Mouse (Mus musculus) kidney, embryonic 16.5 days (tissue): Measurements from ENCODE around the gene Sorcs3. TPM values are rescaled to one million over a fixed set of nuclear protein-coding genes. Genes with fewer than 3 reads are reported as not detected.

Source experiments
- ATAC-seq: fragments of 200-750 bp; cut with Nextera tagmentation; 2 replicates; pipeline ENCODE4 v1.8.0; 2017; ENCODE audit warnings: moderate TSS enrichment; ENCODE audit not compliant: low FRiP score, low TSS enrichment
- H3K27ac ChIP-seq: fragments of 300-500 bp; sonication (generic); 2 replicates; pipeline ENCODE4 v1.5.1; 2014; ENCODE audit warnings: low read length
- H3K27me3 ChIP-seq: fragments of 300-500 bp; sonication (generic); 2 replicates; pipeline ENCODE4 v1.6.1; 2014; ENCODE audit warnings: low read length, control low read depth, mixed read lengths; ENCODE audit not compliant: insufficient read depth
- H3K36me3 ChIP-seq: fragments of 300-500 bp; sonication (generic); 2 replicates; pipeline ENCODE4 v1.6.1; 2014; ENCODE audit warnings: low read length, control low read depth, mixed read lengths; ENCODE audit not compliant: insufficient read depth
- H3K4me1 ChIP-seq: fragments of 300-500 bp; sonication (generic); 2 replicates; pipeline ENCODE4 v1.6.1; 2014; ENCODE audit warnings: low read length, control low read depth, mixed read lengths; ENCODE audit not compliant: insufficient read depth
- H3K4me2 ChIP-seq: fragments of 300-500 bp; sonication (generic); replicated peaks from 2 replicates; pipeline ENCODE4 v1.6.1; 2014; ENCODE audit warnings: low read depth, low read length
- H3K4me3 ChIP-seq: fragments of 300-500 bp; sonication (generic); 2 replicates; pipeline ENCODE4 v1.5.1; 2014; ENCODE audit warnings: mild to moderate bottlenecking, low read length
- H3K9ac ChIP-seq: fragments of 300-500 bp; sonication (generic); replicated peaks from 2 replicates; pipeline ENCODE4 v1.6.1; 2014; ENCODE audit warnings: low read length
- H3K9me3 ChIP-seq: fragments of 300-500 bp; sonication (generic); 2 replicates; pipeline ENCODE4 v1.6.1; 2016; ENCODE audit warnings: low read length, control low read depth
- WGBS: fragments of 180-500 bp; shearing (Covaris S2); extraction: QIAGEN DNeasy Blood & Tissue Kit; methylation state at CpG from one replicate; pipeline ENCODE4 v1.1.7; 2014; 5-methylcytosine and 5-hydroxymethylcytosine counted together
- polyA plus RNA-seq: library from polyadenylated mRNA; unstranded; fragments of >200 nt; fragmentation: Nextera tagmentation; extraction: Ambion mirVana; gene quantifications from 2 replicates; pipeline ENCODE4 v1.2.1, GENCODE M21; 2015

The Sorcs3 gene
- polyA plus RNA-seq, 1 experiment from 2014 or later, result 1.8 TPM

- no peak for ATAC-seq
Measured at GRCm38 (mm10) chr19:48766524-48766923, 560.7 kb downstream of the Sorcs3 start.

GRCm38 (mm10) chr19:48771565-48771964, 565.7 kb downstream of the Sorcs3 start:
- no peak overlapping the region for H3K4me2 ChIP-seq
- ATAC-seq, result no peak

More at GRCm38 (mm10) chr19:48766524-48766923, 560.7 kb downstream of the Sorcs3 start:
- no peaks in the 10 kb centered on the region for H3K4me1 ChIP-seq
- no peaks in the 10 kb centered on the region for H3K9me3 ChIP-seq
- no peak overlapping the region for H3K4me2 ChIP-seq
- no peaks in the 10 kb centered on the region for H3K27me3 ChIP-seq
- H3K36me3 ChIP-seq, result no peaks in the 10 kb centered on the region
- H3K27ac ChIP-seq, result no peak overlapping the region
- 89% methylated on average over 2 of the region's 2 CpGs for WGBS
- no peak overlapping the region for H3K9ac ChIP-seq
- H3K4me3 ChIP-seq, result no peak overlapping the region

GRCm38 (mm10) chr19:48779095-48779765, 573.4 kb downstream of the Sorcs3 start:
- no peaks in the 10 kb centered on the region for H3K27me3 ChIP-seq
- H3K4me1 ChIP-seq, result 0 out of 2 replicates have a peak, but pooled peaks cover 3% of the 10 kb centered on the region
- WGBS, result 44% methylated on average over 3 of the region's 3 CpGs
- no peaks in the 10 kb centered on the region for H3K36me3 ChIP-seq
- H3K4me3 ChIP-seq, result no peak overlapping the region
- peaks cover 5% of the 10 kb centered on the region; the same call in 1 of the 2 replicates for H3K9me3 ChIP-seq
- no peak overlapping the region for H3K9ac ChIP-seq
- H3K4me2 ChIP-seq, result no peak overlapping the region
- H3K27ac ChIP-seq, result no peak overlapping the region
- ATAC-seq, result no peak

More at GRCm38 (mm10) chr19:48771565-48771964, 565.7 kb downstream of the Sorcs3 start:
- H3K9me3 ChIP-seq, result peaks cover 1% of the 10 kb centered on the region; the same call in 1 of the 2 replicates
- no peaks in the 10 kb centered on the region for H3K4me1 ChIP-seq
- H3K36me3 ChIP-seq, result no peaks in the 10 kb centered on the region
- no peak overlapping the region for H3K9ac ChIP-seq
- H3K27ac ChIP-seq, result no peak overlapping the region
- H3K4me3 ChIP-seq, result no peak overlapping the region
- no peaks in the 10 kb centered on the region for H3K27me3 ChIP-seq
- 75% methylated on average over 2 of the region's 2 CpGs for WGBS

GRCm38 (mm10) chr19:48780813-48781212, 575.0 kb downstream of the Sorcs3 start:
- WGBS, result 82% methylated on average over 2 of the region's 2 CpGs

GRCm38 (mm10) chr19:48782024-48782721, 576.3 kb downstream of the Sorcs3 start:
- 57% methylated on average over 7 of the region's 7 CpGs for WGBS
- H3K4me2 ChIP-seq, result no peak overlapping the region
- H3K27me3 ChIP-seq, result no peaks in the 10 kb centered on the region
- no peaks in the 10 kb centered on the region for H3K9me3 ChIP-seq
- no peaks in the 10 kb centered on the region for H3K36me3 ChIP-seq
- H3K4me1 ChIP-seq, result 0 out of 2 replicates have a peak, but pooled peaks cover 3% of the 10 kb centered on the region
- H3K27ac ChIP-seq, result no peak overlapping the region
- H3K9ac ChIP-seq, result no peak overlapping the region
- peak; percentile 9; the same call in 1 of the 2 replicates for ATAC-seq
- H3K4me3 ChIP-seq, result no peak overlapping the region

More at GRCm38 (mm10) chr19:48780813-48781212, 575.0 kb downstream of the Sorcs3 start:
- peaks cover 5% of the 10 kb centered on the region; the same call in 1 of the 2 replicates for H3K9me3 ChIP-seq
- H3K27ac ChIP-seq, result no peak overlapping the region
- no peak overlapping the region for H3K4me2 ChIP-seq
- H3K9ac ChIP-seq, result no peak overlapping the region
- H3K4me1 ChIP-seq, result 0 out of 2 replicates have a peak, but pooled peaks cover 3% of the 10 kb centered on the region
- ATAC-seq, result no peak
- H3K4me3 ChIP-seq, result no peak overlapping the region
- H3K36me3 ChIP-seq, result no peaks in the 10 kb centered on the region
- no peaks in the 10 kb centered on the region for H3K27me3 ChIP-seq

GRCm38 (mm10) chr19:48787269-48787668, 581.4 kb downstream of the Sorcs3 start:
- no peak for ATAC-seq
- Histone ChIP-seq H3K27me3 (no peaks in the 10 kb centered on the region), H3K9ac (no peak overlapping the region), H3K36me3 (no peaks in the 10 kb centered on the region), H3K4me1 (no peaks in the 10 kb centered on the region), H3K9me3 (no peaks in the 10 kb centered on the region), H3K27ac (no peak overlapping the region), H3K4me3 (no peak overlapping the region), H3K4me2 (no peak overlapping the region)
- 95% methylated on average over 4 of the region's 4 CpGs for WGBS

GRCm38 (mm10) chr19:48804546-48804945, 598.7 kb downstream of the Sorcs3 start:
- ATAC-seq, result no peak
- 50% methylated on average over 6 of the region's 6 CpGs for WGBS
- H3K27me3 ChIP-seq, result no peaks in the 10 kb centered on the region
- no peak overlapping the region for H3K9ac ChIP-seq
- no peak overlapping the region for H3K27ac ChIP-seq
- H3K36me3 ChIP-seq, result no peaks in the 10 kb centered on the region
- H3K9me3 ChIP-seq, result no peaks in the 10 kb centered on the region
- no peak overlapping the region for H3K4me2 ChIP-seq
- H3K4me3 ChIP-seq, result no peak overlapping the region
- no peaks in the 10 kb centered on the region for H3K4me1 ChIP-seq

GRCm38 (mm10) chr19:48811541-48811940, 605.7 kb downstream of the Sorcs3 start:
- no peak overlapping the region for H3K27ac ChIP-seq
- no peak overlapping the region for H3K9ac ChIP-seq
- no peaks in the 10 kb centered on the region for H3K9me3 ChIP-seq
- no peak overlapping the region for H3K4me3 ChIP-seq
- no peak overlapping the region for H3K4me2 ChIP-seq
- H3K4me1 ChIP-seq, result no peaks in the 10 kb centered on the region
- no peaks in the 10 kb centered on the region for H3K27me3 ChIP-seq
- 62% methylated on average over 3 of the region's 3 CpGs for WGBS
- no peaks in the 10 kb centered on the region for H3K36me3 ChIP-seq
- no peak for ATAC-seq

GRCm38 (mm10) chr19:48813823-48814222, 608.0 kb downstream of the Sorcs3 start:
- Histone ChIP-seq H3K4me3 (no peak overlapping the region), H3K27ac (no peak overlapping the region), H3K27me3 (no peaks in the 10 kb centered on the region), H3K9me3 (no peaks in the 10 kb centered on the region), H3K9ac (no peak overlapping the region), H3K4me2 (no peak overlapping the region), H3K4me1 (no peaks in the 10 kb centered on the region), H3K36me3 (no peaks in the 10 kb centered on the region)
- 91% methylated on average over 4 of the region's 4 CpGs for WGBS
- no peak for ATAC-seq

- Histone ChIP-seq H3K36me3 (no peaks in the 10 kb centered on the region), H3K4me2 (no peak overlapping the region), H3K4me3 (no peak overlapping the region), H3K27ac (no peak overlapping the region), H3K27me3 (no peaks in the 10 kb centered on the region), H3K9me3 (no peaks in the 10 kb centered on the region), H3K4me1 (no peaks in the 10 kb centered on the region), H3K9ac (no peak overlapping the region)
- ATAC-seq, result no peak
- 96% methylated on average over 3 of the region's 3 CpGs for WGBS
Measured at GRCm38 (mm10) chr19:48815064-48815463, 609.2 kb downstream of the Sorcs3 start.
